Mouse (Mus musculus) C2C12 (cell line): ENCODE measurements at regions not wholly inside any gene's neighbourhood (a gene's known extent, or its start where the extent isn't known, plus 50 kb on each side); places are given as distances from the start of the nearest gene placed in this dataset.

Experiments used
- CEBPB ChIP-seq: IDR thresholded peaks from one replicate; pipeline ENCODE4 v1.6.1; 2011; ENCODE audit warnings: low read depth, mild to moderate bottlenecking, control low read depth, moderate library complexity
- CTCF ChIP-seq: IDR thresholded peaks from one replicate; pipeline ENCODE4 v1.5.1; 2011; ENCODE audit not compliant: control insufficient read depth, insufficient read depth, insufficient read length
- FOSL1 ChIP-seq: IDR thresholded peaks from one replicate; pipeline ENCODE4 v1.8.0; 2011; ENCODE audit warnings: mild to moderate bottlenecking, low read length; ENCODE audit not compliant: poor library complexity, insufficient read depth, severe bottlenecking
- MAX ChIP-seq: IDR thresholded peaks from one replicate; pipeline ENCODE4 v1.6.1; 2011; ENCODE audit warnings: mild to moderate bottlenecking, control low read depth
- MYOD1 ChIP-seq: IDR thresholded peaks from one replicate; pipeline ENCODE4 v1.6.1; 2011; ENCODE audit warnings: low read depth; ENCODE audit not compliant: control insufficient read depth, insufficient read length
- MYOG ChIP-seq: IDR thresholded peaks from one replicate; pipeline ENCODE4 v1.6.1; 2011; ENCODE audit not compliant: control insufficient read depth, insufficient read length; ENCODE audit errors: extremely low read depth
- USF1 ChIP-seq: IDR thresholded peaks from one replicate; pipeline ENCODE4 v1.6.1; 2011; ENCODE audit warnings: low read depth, mild to moderate bottlenecking, control low read depth, moderate library complexity

DNA sequence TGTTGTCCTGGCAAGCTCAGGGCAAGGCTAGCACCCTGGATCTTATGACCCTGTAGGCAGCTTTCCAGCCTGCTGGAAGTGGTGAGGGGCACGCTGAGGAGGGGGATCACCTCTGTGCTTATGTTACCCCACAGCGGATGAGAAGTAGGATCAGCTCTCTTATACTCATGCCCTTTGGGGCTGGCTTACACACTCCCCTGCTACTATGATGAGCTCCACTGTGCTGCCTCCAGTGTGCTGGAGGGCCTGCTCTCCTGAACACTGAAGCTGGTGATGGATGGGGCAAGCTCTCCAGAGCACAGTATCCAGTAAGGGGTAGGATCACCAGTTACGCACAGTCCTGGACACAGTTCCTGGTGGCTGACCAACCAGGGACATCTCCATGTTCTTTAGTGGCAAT lies 118.3 kb upstream of the Syt1 start:
- no peak for TF ChIP-seq MYOD1
- TF ChIP-seq CTCF, result no peak
- no peak for TF ChIP-seq USF1
- TF ChIP-seq MAX, result no peak
- no peak for TF ChIP-seq FOSL1
- no peak for TF ChIP-seq MYOG
- TF ChIP-seq CEBPB, result no peak
